Mouse (Mus musculus): Measurements from ENCODE around the gene Csnk2a1. TPM values are rescaled to one million over a fixed set of nuclear protein-coding genes. Genes with fewer than 3 reads are reported as not detected.
A peak's percentile ranks its signal among the peaks of the same experiment; 100 is the strongest.

Gene Csnk2a1
- total and polyA plus RNA-seq, 2 experiments from 2014 or later = 109 to 119 TPM

- H3K36me3 ChIP-seq (ENCODE audit: insufficient read depth, low read length) = no peaks in the 10 kb centered on the region
- no peak overlapping the region for H3K4me2 ChIP-seq (ENCODE audit: low read depth, low read length)
- no peak overlapping the region for H3K9ac ChIP-seq (replicated peaks; ENCODE audit: low read length)
- H3K4me1 ChIP-seq (ENCODE audit: insufficient read depth, low read length) = no peaks in the 10 kb centered on the region
- H3K9me3 ChIP-seq (ENCODE audit: low read length) = no peaks in the 10 kb centered on the region
- no peak for DNase-seq (ENCODE audit: low spot score)
- TF ChIP-seq CTCF (IDR thresholded peaks at IDR 0.05; ENCODE audit: low read depth) = no peak
- H3K4me3 ChIP-seq (ENCODE audit: low read length) = no peak overlapping the region
- 81% methylated on average over 7 of the region's 7 CpGs for WGBS
- no peak for ATAC-seq
- no peaks in the 10 kb centered on the region for H3K27me3 ChIP-seq (ENCODE audit: insufficient read depth, low read length)
- no peak overlapping the region for H3K27ac ChIP-seq
Observed at GRCm38 (mm10) chr2:152189213-152189612, 37.4 kb upstream of the Csnk2a1 start.

- Histone ChIP-seq H3K4me2 (ENCODE audit: low read depth, low read length) (no peak overlapping the region), H3K27ac (no peak overlapping the region), H3K36me3 (ENCODE audit: insufficient read depth, low read length) (no peaks in the 10 kb centered on the region), H3K9me3 (ENCODE audit: low read length) (no peaks in the 10 kb centered on the region), H3K27me3 (ENCODE audit: insufficient read depth, low read length) (no peaks in the 10 kb centered on the region), H3K9ac (replicated peaks; ENCODE audit: low read length) (no peak overlapping the region), H3K4me1 (ENCODE audit: insufficient read depth, low read length) (no peaks in the 10 kb centered on the region), H3K4me3 (ENCODE audit: low read length) (no peak overlapping the region)
- ATAC-seq (no peak), DNase-seq (ENCODE audit: low spot score) (no peak)
- no peak for TF ChIP-seq CTCF (IDR thresholded peaks at IDR 0.05; ENCODE audit: low read depth)
- WGBS = 47% methylated on average over 9 of the region's 9 CpGs
Observed at GRCm38 (mm10) chr2:152189640-152190039, 37.0 kb upstream of the Csnk2a1 start.

GRCm38 (mm10) chr2:152190161-152190560 is 36.5 kb upstream of the Csnk2a1 start:
- no peak for ATAC-seq
- H3K36me3 ChIP-seq (ENCODE audit: insufficient read depth, low read length) = no peaks in the 10 kb centered on the region
- no peaks in the 10 kb centered on the region for H3K4me1 ChIP-seq (ENCODE audit: insufficient read depth, low read length)
- TF ChIP-seq CTCF (IDR thresholded peaks at IDR 0.05; ENCODE audit: low read depth) = no peak
- no peak overlapping the region for H3K9ac ChIP-seq (replicated peaks; ENCODE audit: low read length)
- DNase-seq (ENCODE audit: low spot score) = no peak
- H3K4me3 ChIP-seq (ENCODE audit: low read length) = no peak overlapping the region
- 72% methylated on average over 7 of the region's 7 CpGs for WGBS
- H3K9me3 ChIP-seq (ENCODE audit: low read length) = no peaks in the 10 kb centered on the region
- no peaks in the 10 kb centered on the region for H3K27me3 ChIP-seq (ENCODE audit: insufficient read depth, low read length)
- no peak overlapping the region for H3K27ac ChIP-seq
- H3K4me2 ChIP-seq (ENCODE audit: low read depth, low read length) = no peak overlapping the region

GRCm38 (mm10) chr2:152192591-152193345 is 33.9 kb upstream of the Csnk2a1 start:
- ATAC-seq = no peak
- no peaks in the 10 kb centered on the region for H3K4me1 ChIP-seq (ENCODE audit: insufficient read depth, low read length)

GRCm38 (mm10) chr2:152193346-152193710 is 33.3 kb upstream of the Csnk2a1 start:
- Histone ChIP-seq H3K4me2 (ENCODE audit: low read depth, low read length) (no peak overlapping the region), H3K27ac (no peak overlapping the region), H3K9ac (replicated peaks; ENCODE audit: low read length) (no peak overlapping the region), H3K36me3 (ENCODE audit: insufficient read depth, low read length) (no peaks in the 10 kb centered on the region), H3K27me3 (ENCODE audit: insufficient read depth, low read length) (no peaks in the 10 kb centered on the region), H3K4me1 (ENCODE audit: insufficient read depth, low read length) (no peaks in the 10 kb centered on the region), H3K4me3 (ENCODE audit: low read length) (no peak overlapping the region), H3K9me3 (ENCODE audit: low read length) (no peaks in the 10 kb centered on the region)
- no peak for TF ChIP-seq CTCF (IDR thresholded peaks at IDR 0.05; ENCODE audit: low read depth)
- 69% methylated on average over 7 of the region's 7 CpGs for WGBS
- DNase-seq (ENCODE audit: low spot score) = no peak
- ATAC-seq = no peak

More at GRCm38 (mm10) chr2:152192591-152193345, 33.9 kb upstream of the Csnk2a1 start:
- H3K9ac ChIP-seq (replicated peaks; ENCODE audit: low read length) = no peak overlapping the region
- H3K4me3 ChIP-seq (ENCODE audit: low read length) = no peak overlapping the region
- TF ChIP-seq CTCF (IDR thresholded peaks at IDR 0.05; ENCODE audit: low read depth) = no peak
- H3K9me3 ChIP-seq (ENCODE audit: low read length) = no peaks in the 10 kb centered on the region
- H3K27ac ChIP-seq = no peak overlapping the region
- no peak for DNase-seq (ENCODE audit: low spot score)
- no peaks in the 10 kb centered on the region for H3K36me3 ChIP-seq (ENCODE audit: insufficient read depth, low read length)
- H3K4me2 ChIP-seq (ENCODE audit: low read depth, low read length) = no peak overlapping the region
- WGBS = 74% methylated on average over 13 of the region's 13 CpGs
- H3K27me3 ChIP-seq (ENCODE audit: insufficient read depth, low read length) = no peaks in the 10 kb centered on the region

GRCm38 (mm10) chr2:152194586-152194985 is 32.1 kb upstream of the Csnk2a1 start:
- DNase-seq (ENCODE audit: low spot score) (no peak), ATAC-seq (no peak)
- WGBS = 83% methylated on average over 2 of the region's 2 CpGs
- no peak for TF ChIP-seq CTCF (IDR thresholded peaks at IDR 0.05; ENCODE audit: low read depth)
- no peak overlapping the region for H3K9ac ChIP-seq (replicated peaks; ENCODE audit: low read length)
- H3K27me3 ChIP-seq (ENCODE audit: insufficient read depth, low read length) = no peaks in the 10 kb centered on the region
- H3K36me3 ChIP-seq (ENCODE audit: insufficient read depth, low read length) = no peaks in the 10 kb centered on the region
- H3K27ac ChIP-seq = no peak overlapping the region
- H3K4me1 ChIP-seq (ENCODE audit: insufficient read depth, low read length) = no peaks in the 10 kb centered on the region
- H3K4me2 ChIP-seq (ENCODE audit: low read depth, low read length) = no peak overlapping the region
- no peak overlapping the region for H3K4me3 ChIP-seq (ENCODE audit: low read length)
- H3K9me3 ChIP-seq (ENCODE audit: low read length) = no peaks in the 10 kb centered on the region

- peak; percentile 27; the same call in 1 of the 2 replicates for ATAC-seq
- no peak overlapping the region for H3K4me2 ChIP-seq (ENCODE audit: low read depth, low read length)
- H3K4me3 ChIP-seq (ENCODE audit: low read length) = no peak overlapping the region
- H3K36me3 ChIP-seq (ENCODE audit: insufficient read depth, low read length) = no peaks in the 10 kb centered on the region
- whole genome bisulfite sequencing = 35% methylated on average over 3 of the region's 3 CpGs
- no peak overlapping the region for H3K9ac ChIP-seq (replicated peaks; ENCODE audit: low read length)
- TF ChIP-seq CTCF (IDR thresholded peaks at IDR 0.05; ENCODE audit: low read depth) = no peak
- no peak overlapping the region for H3K27ac ChIP-seq
- no peaks in the 10 kb centered on the region for H3K9me3 ChIP-seq (ENCODE audit: low read length)
- H3K27me3 ChIP-seq (ENCODE audit: insufficient read depth, low read length) = no peaks in the 10 kb centered on the region
- DNase-seq (ENCODE audit: low spot score) = no peak
- no peaks in the 10 kb centered on the region for H3K4me1 ChIP-seq (ENCODE audit: insufficient read depth, low read length)
Observed at GRCm38 (mm10) chr2:152196896-152197295, 29.7 kb upstream of the Csnk2a1 start.

All from hindbrain, postnatal 0 days (tissue).